Mouse (Mus musculus) splenic B cell, adult 2 months (primary cell): ENCODE data around the gene Cbr1.
A peak's percentile ranks its signal among the peaks of the same experiment; 100 is the strongest.

Source experiments
- DNase-seq: peaks from one replicate; pipeline ENCODE4 v3.0.0-alpha.2; 2011; ENCODE audit warnings: low read depth, low spot score
- H3K27me3 ChIP-seq: 2 replicates; pipeline ENCODE4 v1.6.1; 2012; ENCODE audit warnings: mild to moderate bottlenecking, low read length, moderate library complexity, mixed read lengths; ENCODE audit not compliant: control insufficient read depth, poor library complexity, insufficient read depth, severe bottlenecking
- H3K36me3 ChIP-seq: 2 replicates; pipeline ENCODE4 v1.6.1; 2012; ENCODE audit warnings: mild to moderate bottlenecking, low read length, moderate library complexity, mixed read lengths; ENCODE audit not compliant: control insufficient read depth, poor library complexity, insufficient read depth, severe bottlenecking

Cbr1 gene

DNA sequence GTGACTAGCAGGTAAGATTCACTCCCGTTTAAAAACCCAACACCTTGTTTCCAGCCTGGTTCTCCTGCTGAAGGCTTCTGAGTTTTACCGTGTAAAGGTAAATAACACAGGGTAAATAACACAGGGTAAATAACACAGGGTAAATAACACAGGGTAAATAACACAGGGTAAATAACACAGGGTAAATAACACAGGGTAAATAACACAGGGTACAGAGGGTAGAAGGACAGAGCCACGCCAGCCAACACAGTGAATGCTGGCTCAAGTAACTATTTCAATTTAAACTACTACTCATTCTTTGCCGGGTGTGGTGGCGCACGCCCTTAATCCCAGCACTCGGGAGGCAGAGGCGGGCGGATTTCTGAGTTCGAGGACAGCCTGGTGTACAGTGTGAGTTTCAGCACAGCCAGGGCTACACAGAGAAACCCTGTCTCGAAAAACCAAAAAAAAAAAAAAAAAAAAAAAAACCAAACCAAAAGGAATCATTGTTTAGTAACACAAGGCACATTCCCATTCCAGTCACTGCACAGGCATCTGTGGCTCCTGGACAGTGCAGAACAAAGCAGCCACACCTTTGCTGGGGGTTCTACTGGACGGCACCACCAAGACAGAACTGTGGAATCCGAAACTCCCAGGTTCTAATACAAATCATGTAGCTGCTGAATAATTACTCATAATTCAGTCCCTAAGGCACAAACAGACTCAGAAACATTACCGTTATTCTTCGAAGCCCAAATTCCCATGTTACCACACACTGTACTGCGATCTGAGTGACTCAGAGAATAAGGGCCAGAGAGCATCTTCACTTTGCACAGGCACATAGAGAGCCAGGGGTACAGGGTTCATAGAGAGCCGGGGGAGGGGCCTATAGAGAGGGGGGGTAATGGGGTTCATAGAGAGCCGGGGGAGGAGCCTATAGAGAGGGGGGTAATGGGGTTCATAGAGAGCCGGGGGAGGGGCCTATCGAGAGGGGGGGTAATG lies 13.9 kb upstream of the Cbr1 start:
- no peaks in the 10 kb centered on the region for H3K27me3 ChIP-seq
- no peak for DNase-seq
- H3K36me3 ChIP-seq = peaks cover 5% of the 10 kb centered on the region

DNA sequence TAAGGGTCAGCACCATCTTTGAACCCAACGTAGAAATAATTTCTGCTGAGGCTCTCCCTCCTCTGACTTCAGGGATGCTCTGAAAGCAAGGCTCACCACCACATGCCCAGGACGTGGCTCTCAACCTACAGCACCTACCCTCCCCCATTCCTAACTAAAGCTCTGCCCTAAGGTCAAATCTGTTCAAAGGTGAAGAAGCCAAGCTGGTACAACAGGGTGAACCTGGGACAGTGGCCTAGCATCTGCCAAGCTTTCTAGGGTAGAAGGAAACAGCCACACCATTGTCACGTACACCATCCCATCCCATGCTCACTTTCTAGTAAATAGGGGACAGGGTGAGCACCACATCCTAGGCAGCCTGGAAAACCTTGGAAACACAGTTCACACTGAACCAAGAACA lies 12.9 kb upstream of the Cbr1 start:
- Histone ChIP-seq H3K36me3 (peaks cover 5% of the 10 kb centered on the region), H3K27me3 (no peaks in the 10 kb centered on the region)
- no peak for DNase-seq

- Histone ChIP-seq H3K27me3 (no peaks in the 10 kb centered on the region), H3K36me3 (peaks cover 5% of the 10 kb centered on the region)
- no peak for DNase-seq
Observed at GRCm38 (mm10) chr16:93593406-93593805, 12.2 kb upstream of the Cbr1 start.

DNA sequence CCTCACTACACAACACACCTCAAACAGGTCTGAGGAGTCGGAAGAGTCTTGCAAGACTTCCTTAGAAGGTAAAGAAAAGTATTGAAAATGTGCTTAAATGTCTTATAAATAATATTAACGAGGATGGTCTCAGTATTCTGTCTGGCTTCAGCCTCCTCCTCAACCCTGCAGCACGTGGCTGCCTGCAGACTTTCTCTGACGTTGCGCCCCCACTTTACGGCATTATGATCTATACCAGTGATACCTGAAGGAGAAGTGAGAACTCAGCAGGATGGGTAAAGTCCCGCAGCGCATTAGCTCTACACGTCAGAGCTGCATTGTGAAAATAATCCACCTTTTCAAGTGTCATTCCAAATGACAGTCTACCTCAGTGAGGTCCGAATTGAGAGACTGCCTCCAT lies 11.2 kb upstream of the Cbr1 start:
- DNase-seq = no peak
- H3K27me3 ChIP-seq = no peaks in the 10 kb centered on the region

GRCm38 (mm10) chr16:93595766-93596165 lies 9.9 kb upstream of the Cbr1 start:
- no peak for DNase-seq
- Histone ChIP-seq H3K36me3 (peaks cover 2% of the 10 kb centered on the region), H3K27me3 (no peaks in the 10 kb centered on the region)

More for the DNA sequence above, 11.2 kb upstream of the Cbr1 start:
- peaks cover 5% of the 10 kb centered on the region for H3K36me3 ChIP-seq

- Histone ChIP-seq H3K36me3 (peaks cover 2% of the 10 kb centered on the region), H3K27me3 (no peaks in the 10 kb centered on the region)
- no peak for DNase-seq
Observed at GRCm38 (mm10) chr16:93596807-93597206, 8.8 kb upstream of the Cbr1 start.

GRCm38 (mm10) chr16:93597551-93597950 lies 8.1 kb upstream of the Cbr1 start:
- Histone ChIP-seq H3K36me3 (peaks cover 2% of the 10 kb centered on the region), H3K27me3 (no peaks in the 10 kb centered on the region)
- DNase-seq = no peak

- H3K27me3 ChIP-seq = no peaks in the 10 kb centered on the region
- DNase-seq = no peak
- no peaks in the 10 kb centered on the region for H3K36me3 ChIP-seq
Observed at GRCm38 (mm10) chr16:93599461-93599860, 6.2 kb upstream of the Cbr1 start.

DNA sequence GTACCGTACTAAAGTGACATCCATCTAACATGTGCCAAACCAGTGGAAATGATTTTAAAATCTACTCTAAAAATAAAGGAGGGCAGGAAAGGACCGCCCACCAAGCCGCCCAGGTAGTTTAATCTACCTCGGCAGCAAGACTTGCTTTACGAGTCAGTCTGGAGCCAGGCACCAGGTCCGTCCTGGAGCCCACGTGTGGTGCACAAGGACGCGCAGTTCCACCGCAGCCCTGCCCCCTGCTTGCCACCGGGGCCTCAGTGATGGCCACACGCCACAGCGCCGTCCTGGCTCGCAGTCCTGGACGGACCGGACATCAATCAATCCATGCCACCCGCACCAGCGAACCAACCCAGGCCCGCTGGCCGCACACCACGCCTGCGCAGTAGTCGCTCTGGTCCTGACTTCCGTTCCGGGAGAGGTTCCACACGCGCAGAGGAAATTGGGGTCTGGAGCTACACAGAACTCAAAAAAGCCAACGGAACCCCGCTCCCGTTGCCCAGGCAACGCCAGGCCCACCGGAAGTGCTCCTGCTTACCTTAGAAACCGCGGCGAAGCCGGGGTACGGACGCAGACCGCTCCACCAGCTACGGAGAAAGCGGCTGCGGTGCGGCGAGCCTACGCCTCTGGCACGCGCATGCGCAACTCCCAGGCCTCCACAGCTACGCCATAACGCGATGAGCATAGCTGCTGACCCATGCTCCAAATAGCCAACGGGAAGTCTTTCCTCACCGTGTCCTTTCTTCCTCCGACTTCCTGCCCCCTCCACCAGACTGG lies 2.0 kb upstream of the Cbr1 start, which contains the start of gene Setd4:
Gene Setd4 (minus strand): TSS at position 625 of the 774 bp plus-strand sequence.
- H3K36me3 ChIP-seq = no peaks in the 10 kb centered on the region
- H3K27me3 ChIP-seq = no peaks in the 10 kb centered on the region
- DNase-seq = peak; percentile 85

- Histone ChIP-seq H3K36me3 (no peaks in the 10 kb centered on the region), H3K27me3 (no peaks in the 10 kb centered on the region)
- peak; percentile 13 for DNase-seq
Observed at GRCm38 (mm10) chr16:93604481-93604969, 1.1 kb upstream of the Cbr1 start.

DNA sequence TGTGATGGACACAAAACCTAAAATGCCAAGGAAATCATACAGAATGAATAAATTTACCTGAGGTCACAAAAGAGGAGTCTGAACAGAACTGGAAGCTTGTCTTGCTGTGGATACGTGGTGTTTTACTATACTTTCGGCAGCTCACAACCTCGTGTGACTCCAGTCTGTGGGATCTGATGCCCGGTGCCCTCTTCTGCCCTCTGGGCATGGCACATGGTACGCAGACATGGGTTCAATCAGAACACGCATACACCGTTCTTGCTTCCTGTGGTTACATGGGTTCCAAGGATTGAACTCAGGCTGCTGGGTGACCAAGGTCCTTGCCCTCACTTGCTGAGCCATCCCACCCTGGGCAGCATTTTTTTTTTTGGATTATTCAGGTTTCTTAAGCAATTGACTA lies 493 bp downstream of the Cbr1 start:
- DNase-seq = no peak
- Histone ChIP-seq H3K27me3 (no peaks in the 10 kb centered on the region), H3K36me3 (no peaks in the 10 kb centered on the region)

GRCm38 (mm10) chr16:93607669-93608101 lies 2.0 kb downstream of the Cbr1 start:
- DNase-seq = peak; percentile 92
- H3K36me3 ChIP-seq = no peaks in the 10 kb centered on the region

GRCm38 (mm10) chr16:93608731-93609130 lies 3.1 kb downstream of the Cbr1 start:
- DNase-seq = no peak
- H3K36me3 ChIP-seq = no peaks in the 10 kb centered on the region
- H3K27me3 ChIP-seq = no peaks in the 10 kb centered on the region

More at GRCm38 (mm10) chr16:93607669-93608101, 2.0 kb downstream of the Cbr1 start:
- H3K27me3 ChIP-seq = no peaks in the 10 kb centered on the region

GRCm38 (mm10) chr16:93609796-93610195 lies 4.1 kb downstream of the Cbr1 start:
- no peaks in the 10 kb centered on the region for H3K27me3 ChIP-seq
- DNase-seq = no peak
- H3K36me3 ChIP-seq = no peaks in the 10 kb centered on the region

DNA sequence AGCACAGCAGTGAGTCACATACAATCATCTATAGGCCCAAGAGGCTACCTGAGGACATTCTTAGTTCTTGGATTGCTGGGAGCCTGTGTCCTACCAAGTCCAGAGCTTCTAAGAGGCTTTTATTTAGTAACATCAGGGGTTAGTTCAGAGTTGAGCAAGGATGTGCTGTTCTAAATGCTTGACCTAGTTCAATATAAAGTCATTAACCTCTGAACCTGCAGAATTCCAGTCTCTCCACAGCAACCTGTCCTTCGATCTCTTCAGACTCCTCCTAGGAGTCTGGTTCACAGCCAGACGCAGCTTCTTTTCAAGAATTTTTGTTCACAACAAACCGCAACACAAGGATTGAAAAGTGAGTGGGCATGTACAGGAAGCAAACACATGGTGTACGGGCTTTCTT lies 5.3 kb downstream of the Cbr1 start:
- H3K36me3 ChIP-seq = no peaks in the 10 kb centered on the region
- no peaks in the 10 kb centered on the region for H3K27me3 ChIP-seq
- no peak for DNase-seq
